Mouse (Mus musculus): Measurements from ENCODE around the gene Clip2.

The Clip2 gene

GRCm38 (mm10) chr5:134523728-134524127 is 28.5 kb downstream of the Clip2 start:
- DNase-seq: no peak

GRCm38 (mm10) chr5:134522524-134522923 is 29.7 kb downstream of the Clip2 start:
- DNase-seq: no peak

GRCm38 (mm10) chr5:134521806-134522205 is 30.4 kb downstream of the Clip2 start:
- DNase-seq: no peak

- DNase-seq: no peak
These were observed 31.1 kb downstream of the Clip2 start for GRCm38 (mm10) chr5:134521131-134521530.

GRCm38 (mm10) chr5:134520120-134520519 is 32.1 kb downstream of the Clip2 start:
- DNase-seq: no peak

GRCm38 (mm10) chr5:134519471-134519870 is 32.8 kb downstream of the Clip2 start:
- no peak for DNase-seq

- DNase-seq: no peak
These were observed 40.1 kb downstream of the Clip2 start for GRCm38 (mm10) chr5:134512086-134512485.

GRCm38 (mm10) chr5:134510266-134510665 is 42.0 kb downstream of the Clip2 start:
- DNase-seq: no peak

- no peak for DNase-seq
These were observed 43.3 kb downstream of the Clip2 start for GRCm38 (mm10) chr5:134508965-134509364.

- no peak for DNase-seq
These were observed 44.3 kb downstream of the Clip2 start for GRCm38 (mm10) chr5:134507859-134508399.

- peak; percentile 74 for DNase-seq
These were observed 44.9 kb downstream of the Clip2 start for GRCm38 (mm10) chr5:134507307-134507706.

GRCm38 (mm10) chr5:134505810-134506292 is 46.4 kb downstream of the Clip2 start:
- no peak for DNase-seq

GRCm38 (mm10) chr5:134502591-134502990 is 49.6 kb downstream of the Clip2 start:
- no peak for DNase-seq

- DNase-seq: no peak
These were observed 50.8 kb downstream of the Clip2 start for GRCm38 (mm10) chr5:134501453-134501852.

GRCm38 (mm10) chr5:134500681-134501080 is 51.6 kb downstream of the Clip2 start:
- DNase-seq: no peak

GRCm38 (mm10) chr5:134500062-134500461 is 52.2 kb downstream of the Clip2 start:
- DNase-seq: peak; percentile 48

- DNase-seq: no peak
These were observed 55.2 kb downstream of the Clip2 start for GRCm38 (mm10) chr5:134497026-134497425.

GRCm38 (mm10) chr5:134495796-134496195 is 56.4 kb downstream of the Clip2 start:
- DNase-seq: no peak

GRCm38 (mm10) chr5:134494142-134494541 is 58.1 kb downstream of the Clip2 start:
- DNase-seq: peak; percentile 78

GRCm38 (mm10) chr5:134492956-134493355 is 59.3 kb downstream of the Clip2 start:
- peak; percentile 3 for DNase-seq

GRCm38 (mm10) chr5:134491712-134492417 is 60.4 kb downstream of the Clip2 start:
- DNase-seq: peak; percentile 65

- DNase-seq: peak; percentile 2
These were observed 61.0 kb downstream of the Clip2 start for GRCm38 (mm10) chr5:134491206-134491605.

GRCm38 (mm10) chr5:134490465-134490864 is 61.8 kb downstream of the Clip2 start:
- peak; percentile 16 for DNase-seq

- DNase-seq: peak; percentile 21
These were observed 62.7 kb downstream of the Clip2 start for GRCm38 (mm10) chr5:134489583-134489982.

- DNase-seq: no peak
These were observed 63.6 kb downstream of the Clip2 start for GRCm38 (mm10) chr5:134488596-134488995.
